Mouse (Mus musculus) myocyte (in vitro differentiated cells): ENCODE results near the gene Rbm34. TPM values are rescaled to one million over a fixed set of nuclear protein-coding genes. Genes with fewer than 3 reads are reported as not detected.
A peak's percentile ranks its signal among the peaks of the same experiment; 100 is the strongest.

Experiments used
- H3K27me3 ChIP-seq: one replicate; pipeline ENCODE4 v1.6.1; 2011; ENCODE audit not compliant: control insufficient read depth, insufficient read depth, insufficient read length
- H3K36me3 ChIP-seq: one replicate; pipeline ENCODE4 v1.6.1; 2011; ENCODE audit not compliant: control insufficient read depth, insufficient read depth
- H3K4me2 ChIP-seq: one replicate; pipeline ENCODE4 v1.6.1; 2011; ENCODE audit warnings: low read depth, control low read depth
- H3K4me3 ChIP-seq: one replicate; pipeline ENCODE4 v1.5.1; 2011; ENCODE audit warnings: mild to moderate bottlenecking, control low read depth, moderate library complexity
- H3K79me2 ChIP-seq: one replicate; pipeline ENCODE4 v1.6.1; 2011; ENCODE audit not compliant: control insufficient read depth, insufficient read depth
- H3ac ChIP-seq: one replicate; pipeline ENCODE4 v1.6.1; 2011; ENCODE audit not compliant: control insufficient read depth, insufficient read length
- CEBPB ChIP-seq: IDR thresholded peaks from 2 replicates; pipeline ENCODE4 v1.6.1; 2011; ENCODE audit warnings: mild to moderate bottlenecking, moderate library complexity; ENCODE audit not compliant: poor library complexity, insufficient read depth, severe bottlenecking
- E2F4 ChIP-seq: IDR thresholded peaks from one replicate; pipeline ENCODE4 v1.6.1; 2011; ENCODE audit warnings: mild to moderate bottlenecking, control low read depth, moderate library complexity; ENCODE audit not compliant: insufficient read depth
- MAX ChIP-seq: IDR thresholded peaks from one replicate; pipeline ENCODE4 v1.6.1; 2011; ENCODE audit warnings: low read depth, mild to moderate bottlenecking, control low read depth
- MYOD1 ChIP-seq, 3 experiments: IDR thresholded peaks; one replicate each; pipeline ENCODE4 v1.6.1; 2011; ENCODE audit warnings: control low read depth in 2 of 3, low read depth in 2 of 3, mild to moderate bottlenecking in 2 of 3, moderate library complexity in 1 of 3; ENCODE audit not compliant: insufficient read length in 2 of 3, control insufficient read depth in 1 of 3
- MYOG ChIP-seq, 3 experiments: IDR thresholded peaks; one replicate each; pipeline ENCODE4 v1.6.1; 2011; ENCODE audit warnings: control low read depth in 2 of 3, low read depth in 2 of 3, mild to moderate bottlenecking in 2 of 3; ENCODE audit not compliant: insufficient read length in 2 of 3, control insufficient read depth in 1 of 3, insufficient read depth in 1 of 3
- POLR2A ChIP-seq: IDR thresholded peaks from one replicate; pipeline ENCODE4 v1.6.1; 2011; ENCODE audit warnings: low read depth, mild to moderate bottlenecking, control low read depth, moderate library complexity; ENCODE audit not compliant: insufficient read length
- POLR2AphosphoS2 ChIP-seq: IDR thresholded peaks from one replicate; pipeline ENCODE4 v1.6.1; 2011; ENCODE audit warnings: low read depth, control low read depth; ENCODE audit not compliant: insufficient read length
- REST ChIP-seq: IDR thresholded peaks from one replicate; pipeline ENCODE4 v1.6.1; 2011; ENCODE audit warnings: mild to moderate bottlenecking, control low read depth, moderate library complexity; ENCODE audit not compliant: insufficient read depth, insufficient read length
- SRF ChIP-seq: IDR thresholded peaks from one replicate; pipeline ENCODE4 v1.6.1; 2011; ENCODE audit warnings: low read depth; ENCODE audit not compliant: control insufficient read depth, insufficient read length
- TCF12 ChIP-seq: IDR thresholded peaks from one replicate; pipeline ENCODE4 v1.6.1; 2011; ENCODE audit warnings: mild to moderate bottlenecking, control low read depth; ENCODE audit not compliant: poor library complexity, insufficient read depth, severe bottlenecking
- TCF3 ChIP-seq: IDR thresholded peaks from one replicate; pipeline ENCODE4 v1.6.1; 2011; ENCODE audit warnings: low read depth, control low read depth; ENCODE audit not compliant: insufficient read length
- USF1 ChIP-seq: IDR thresholded peaks from one replicate; pipeline ENCODE4 v1.6.1; 2011; ENCODE audit warnings: low read depth, mild to moderate bottlenecking, control low read depth, moderate library complexity
- polyA plus RNA-seq: library from polyadenylated mRNA; unstranded; fragments of >200 nt; fragmentation: generic; extraction: Trizol; gene quantifications from one replicate; pipeline ENCODE4 v1.2.1, GENCODE M21; 2012; ENCODE audit warnings: missing spikeins

Gene Rbm34
- polyA plus RNA-seq, 1 experiment: 4.9 TPM

- Histone ChIP-seq H3K79me2 (peaks cover 20% of the 10 kb centered on the region), H3ac (no peak overlapping the region), H3K4me2 (no peak overlapping the region), H3K4me3 (no peak overlapping the region), H3K36me3 (peaks cover 3% of the 10 kb centered on the region), H3K27me3 (no peaks in the 10 kb centered on the region)
- TF ChIP-seq POLR2A (no peak), USF1 (no peak)
Measured at GRCm38 (mm10) chr8:126973686-126974265, 2.9 kb upstream of the Rbm34 start.

- peaks cover 9% of the 10 kb centered on the region for H3K36me3 ChIP-seq
- no peak overlapping the region for H3K4me2 ChIP-seq
- H3K79me2 ChIP-seq: peaks cover 25% of the 10 kb centered on the region
- H3K4me3 ChIP-seq: no peak overlapping the region
- H3K27me3 ChIP-seq: no peaks in the 10 kb centered on the region
- H3ac ChIP-seq: no peak overlapping the region
- TF ChIP-seq MAX (no peak), SRF (no peak), TCF12 (no peak), E2F4 (no peak), TCF3 (no peak), POLR2AphosphoS2 (no peak), CEBPB (no peak), USF1 (no peak), POLR2A (no peak), REST (no peak), MYOG (IDR thresholded peaks at IDR 0.05; ENCODE audit: control insufficient read depth in 1 of 3, insufficient read depth in 1 of 3, insufficient read length in 2 of 3, low read depth in 2 of 3) (no peak), MYOD1 (IDR thresholded peaks at IDR 0.05; ENCODE audit: control insufficient read depth in 1 of 3, insufficient read length in 2 of 3, low read depth in 2 of 3) (no peak)
Measured at GRCm38 (mm10) chr8:126972649-126973048, 1.8 kb upstream of the Rbm34 start.

- Histone ChIP-seq H3K79me2 (peaks cover 25% of the 10 kb centered on the region), H3K4me3 (no peak overlapping the region), H3ac (no peak overlapping the region), H3K36me3 (peaks cover 9% of the 10 kb centered on the region), H3K4me2 (no peak overlapping the region), H3K27me3 (no peaks in the 10 kb centered on the region)
- no peak for TF ChIP-seq MYOG (IDR thresholded peaks at IDR 0.05; ENCODE audit: control insufficient read depth in 1 of 3, insufficient read depth in 1 of 3, insufficient read length in 2 of 3, low read depth in 2 of 3)
- TF ChIP-seq MYOD1 (IDR thresholded peaks at IDR 0.05; ENCODE audit: control insufficient read depth in 1 of 3, insufficient read length in 2 of 3, low read depth in 2 of 3): no peak
- no peak for TF ChIP-seq POLR2AphosphoS2
- TF ChIP-seq TCF12: no peak
- TF ChIP-seq CEBPB: no peak
- no peak for TF ChIP-seq SRF
- no peak for TF ChIP-seq TCF3
- no peak for TF ChIP-seq E2F4
- no peak for TF ChIP-seq POLR2A
- no peak for TF ChIP-seq USF1
- no peak for TF ChIP-seq REST
- TF ChIP-seq MAX: no peak
Measured at GRCm38 (mm10) chr8:126972102-126972501, 1.2 kb upstream of the Rbm34 start.

GRCm38 (mm10) chr8:126971314-126971664 lies 418 bp upstream of the Rbm34 start:
- H3K27me3 ChIP-seq: no peaks in the 10 kb centered on the region
- peaks cover 25% of the 10 kb centered on the region for H3K79me2 ChIP-seq
- H3K4me2 ChIP-seq: peak overlapping the region; percentile 95
- TF ChIP-seq MYOD1 (IDR thresholded peaks at IDR 0.05; ENCODE audit: control insufficient read depth in 1 of 3, insufficient read length in 2 of 3, low read depth in 2 of 3) (no peak), E2F4 (no peak), CEBPB (no peak), POLR2AphosphoS2 (no peak), TCF3 (no peak), POLR2A (no peak), REST (no peak), MAX (no peak), USF1 (no peak), TCF12 (no peak)
- peaks cover 9% of the 10 kb centered on the region for H3K36me3 ChIP-seq
- peak overlapping the region; percentile 51 for H3ac ChIP-seq
- H3K4me3 ChIP-seq: peak overlapping the region; percentile 66

- no peaks in the 10 kb centered on the region for H3K27me3 ChIP-seq
- TF ChIP-seq POLR2A (no peak), TCF12 (no peak), SRF (no peak), E2F4 (no peak), MAX (no peak), REST (no peak), TCF3 (no peak), MYOG (IDR thresholded peaks at IDR 0.05; ENCODE audit: control insufficient read depth in 1 of 3, insufficient read depth in 1 of 3, insufficient read length in 2 of 3, low read depth in 2 of 3) (no peak), POLR2AphosphoS2 (no peak), USF1 (no peak), MYOD1 (IDR thresholded peaks at IDR 0.05; ENCODE audit: control insufficient read depth in 1 of 3, insufficient read length in 2 of 3, low read depth in 2 of 3) (no peak), CEBPB (no peak)
- H3K4me2 ChIP-seq: peak overlapping the region; percentile 86
- no peak overlapping the region for H3ac ChIP-seq
- H3K4me3 ChIP-seq: peak overlapping the region; percentile 66
- peaks cover 25% of the 10 kb centered on the region for H3K79me2 ChIP-seq
- peaks cover 17% of the 10 kb centered on the region for H3K36me3 ChIP-seq
Measured at GRCm38 (mm10) chr8:126969546-126969945, 1.3 kb downstream of the Rbm34 start.
